Mouse (Mus musculus): ENCODE measurements around the gene Klhl21.

GRCm38 (mm10) chr4:151983043-151983442 lies 25.6 kb upstream of the Klhl21 start:
- no peak for TF ChIP-seq CTCF (IDR thresholded peaks at IDR 0.05; ENCODE audit: low read depth)
- TF ChIP-seq EP300 (IDR thresholded peaks at IDR 0.05; ENCODE audit: low read depth), result no peak
